Mouse (Mus musculus) gastrocnemius, adult 2 months (tissue): ENCODE measurements at regions not wholly inside any gene's neighbourhood (a gene's known extent, or its start where the extent isn't known, plus 50 kb on each side); places are given as distances from the start of the nearest gene placed in this dataset.

ENCODE experiments used
- DNase-seq: peaks from one replicate; pipeline ENCODE4 v3.0.0; 2022
- H3K27ac ChIP-seq: fragments of 200-600 bp; 2 replicates; pipeline ENCODE4 v1.8.1; 2022; ENCODE audit warnings: mild to moderate bottlenecking
- H3K4me3 ChIP-seq: fragments of 200-600 bp; 2 replicates; pipeline ENCODE4 v1.8.1; 2022; ENCODE audit warnings: mild to moderate bottlenecking, moderate library complexity
- CTCF ChIP-seq: fragments of 200-600 bp; IDR thresholded peaks from 2 replicates; pipeline ENCODE4 v1.8.1; 2022; ENCODE audit warnings: antibody characterized with exemption, mild to moderate bottlenecking, moderate library complexity
- intact Hi-C: fragments of 180-260 bp; cut with DNase I; formaldehyde crosslinking; loops from one replicate; pipeline ENCODE4 v1.15.1; 2025

GRCm38 (mm10) chr15:5468535-5469073 lies 224.6 kb upstream of the Ptger4 start:
- Histone ChIP-seq H3K27ac (no peak overlapping the region), H3K4me3 (no peak overlapping the region)
- no peak for TF ChIP-seq CTCF
- intact Hi-C loops, result no loop called here
- DNase-seq, result no peak

- Histone ChIP-seq H3K4me3 (no peak overlapping the region), H3K27ac (no peak overlapping the region)
- intact Hi-C loops, result loop anchor here (5.0 kb wide), 1 partner anchor 442 kb away; no protein-coding TSS in a partner anchor
- DNase-seq, result no peak
- no peak for TF ChIP-seq CTCF
Measured at GRCm38 (mm10) chr15:5475389-5475995, 231.5 kb upstream of the Ptger4 start.

- intact Hi-C loops, result no loop called here
- DNase-seq, result no peak
- no peak for TF ChIP-seq CTCF
- no peak overlapping the region for H3K4me3 ChIP-seq
- no peak overlapping the region for H3K27ac ChIP-seq
Measured at GRCm38 (mm10) chr15:5493286-5493685, 249.3 kb upstream of the Ptger4 start.

GRCm38 (mm10) chr15:5495187-5495849 lies 251.3 kb upstream of the Ptger4 start:
- no peak overlapping the region for H3K27ac ChIP-seq
- no peak for TF ChIP-seq CTCF
- intact Hi-C loops, result no loop called here
- no peak overlapping the region for H3K4me3 ChIP-seq
- DNase-seq, result no peak

GRCm38 (mm10) chr15:5495954-5496353 lies 252.0 kb upstream of the Ptger4 start:
- intact Hi-C loops, result no loop called here
- no peak for DNase-seq
- no peak for TF ChIP-seq CTCF
- Histone ChIP-seq H3K27ac (no peak overlapping the region), H3K4me3 (no peak overlapping the region)

- H3K4me3 ChIP-seq, result no peak overlapping the region
- intact Hi-C loops, result no loop called here
- no peak overlapping the region for H3K27ac ChIP-seq
- DNase-seq, result no peak
- TF ChIP-seq CTCF, result no peak
Measured at GRCm38 (mm10) chr15:5504502-5504901, 260.5 kb upstream of the Ptger4 start.

- intact Hi-C loops, result no loop called here
- DNase-seq, result no peak
- Histone ChIP-seq H3K4me3 (no peak overlapping the region), H3K27ac (no peak overlapping the region)
- TF ChIP-seq CTCF, result no peak
Measured at GRCm38 (mm10) chr15:5506848-5507544, 263.0 kb upstream of the Ptger4 start.

- intact Hi-C loops, result no loop called here
Measured at GRCm38 (mm10) chr15:5507545-5507913, 263.5 kb upstream of the Ptger4 start.

GRCm38 (mm10) chr15:5510056-5510455 lies 266.1 kb upstream of the Ptger4 start:
- H3K27ac ChIP-seq, result no peak overlapping the region
- intact Hi-C loops, result no loop called here

More at GRCm38 (mm10) chr15:5507545-5507913, 263.5 kb upstream of the Ptger4 start:
- Histone ChIP-seq H3K4me3 (no peak overlapping the region), H3K27ac (no peak overlapping the region)
- no peak for TF ChIP-seq CTCF
- no peak for DNase-seq

GRCm38 (mm10) chr15:5511046-5511445 lies 267.1 kb upstream of the Ptger4 start:
- no peak for TF ChIP-seq CTCF

More at GRCm38 (mm10) chr15:5510056-5510455, 266.1 kb upstream of the Ptger4 start:
- H3K4me3 ChIP-seq, result no peak overlapping the region
- no peak for TF ChIP-seq CTCF
- DNase-seq, result no peak

GRCm38 (mm10) chr15:5512546-5512945 lies 268.6 kb upstream of the Ptger4 start:
- Histone ChIP-seq H3K27ac (no peak overlapping the region), H3K4me3 (no peak overlapping the region)
- DNase-seq, result no peak
- intact Hi-C loops, result no loop called here
- no peak for TF ChIP-seq CTCF

More at GRCm38 (mm10) chr15:5511046-5511445, 267.1 kb upstream of the Ptger4 start:
- no peak overlapping the region for H3K4me3 ChIP-seq
- intact Hi-C loops, result no loop called here
- DNase-seq, result no peak
- no peak overlapping the region for H3K27ac ChIP-seq

- intact Hi-C loops, result no loop called here
- H3K4me3 ChIP-seq, result no peak overlapping the region
- DNase-seq, result peak; percentile 51
- H3K27ac ChIP-seq, result no peak overlapping the region
- TF ChIP-seq CTCF, result no peak
Measured at GRCm38 (mm10) chr15:5513146-5513545, 269.2 kb upstream of the Ptger4 start.

- H3K4me3 ChIP-seq, result no peak overlapping the region
- intact Hi-C loops, result no loop called here
- no peak for TF ChIP-seq CTCF
- no peak for DNase-seq
- H3K27ac ChIP-seq, result no peak overlapping the region
Measured at GRCm38 (mm10) chr15:5514217-5514616, 270.2 kb upstream of the Ptger4 start.
